Mouse (Mus musculus) heart, postnatal 14 days (tissue): Measurements from ENCODE around the gene Trim80. TPM values are rescaled to one million over a fixed set of nuclear protein-coding genes. Genes with fewer than 3 reads are reported as not detected.
A peak's percentile ranks its signal among the peaks of the same experiment; 100 is the strongest.
"Not testable (repeated sequence)": the region's sequence is repeated elsewhere in the genome, so short reads cannot be mapped to it uniquely, and the experiment has no call there.

ENCODE experiments used
- DNase-seq, 2 experiments: peaks; one replicate each; pipeline ENCODE4 v3.0.0; 2021 to 2022
- intact Hi-C: fragments of 180-260 bp; cut with DNase I; formaldehyde crosslinking; loops from one replicate; pipeline ENCODE4 v1.15.1; 2025
- total RNA-seq, 2 experiments: library from RNA; stranded (reverse); gene quantifications; 2 replicates each; pipeline ENCODE4 v1.2.3; 2021

Trim80 gene
- total RNA-seq, 2 experiments from 2014 or later, result 0.29 TPM; not detected in 1

GRCm38 (mm10) chr11:115425671-115426070 lies 14.7 kb upstream of the Trim80 start:
- intact Hi-C loops, result loop anchor here (5.0 kb wide), 1 partner anchor 68 kb away; no protein-coding TSS in a partner anchor
- no peak for DNase-seq

GRCm38 (mm10) chr11:115427482-115428331 lies 12.6 kb upstream of the Trim80 start:
- intact Hi-C loops, result loop anchor here (2.0 to 5.0 kb wide), 2 partner anchors 45 to 70 kb away; no protein-coding TSS in a partner anchor
- DNase-seq, result peak; percentile 74 to 81

- peak in 1 of 2 experiments; percentile 34 for DNase-seq
- intact Hi-C loops, result loop anchor here (2.0 to 5.0 kb wide), 2 partner anchors 43 to 72 kb away; no protein-coding TSS in a partner anchor
These were observed 11.0 kb upstream of the Trim80 start for GRCm38 (mm10) chr11:115429307-115429706.

GRCm38 (mm10) chr11:115430561-115430960 lies 9.8 kb upstream of the Trim80 start:
- no peak for DNase-seq
- intact Hi-C loops, result no loop called here

DNA sequence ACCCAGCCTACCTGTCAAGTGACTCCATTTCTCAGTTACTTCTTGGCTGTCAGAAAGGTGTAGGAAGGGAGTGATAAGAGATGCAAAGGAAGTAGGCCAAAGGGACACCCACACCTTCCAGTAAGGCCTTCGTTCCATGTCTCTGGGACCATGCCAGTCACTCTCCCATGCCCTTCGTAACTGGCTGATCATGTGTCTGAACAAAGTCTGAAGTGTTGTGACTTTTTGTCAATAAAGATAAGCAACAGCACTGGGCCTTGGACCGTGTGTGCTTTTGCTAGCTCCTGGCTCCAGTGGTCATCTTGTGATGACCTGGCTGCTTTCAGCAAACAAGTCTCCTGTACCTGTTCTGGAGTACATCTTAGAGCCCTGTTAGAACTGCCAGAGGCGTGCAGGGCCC lies 7.5 kb upstream of the Trim80 start:
- no peak for DNase-seq
- intact Hi-C loops, result no loop called here

GRCm38 (mm10) chr11:115433342-115433741 lies 7.0 kb upstream of the Trim80 start:
- DNase-seq, result no peak

GRCm38 (mm10) chr11:115435596-115436337 lies 4.6 kb upstream of the Trim80 start:
- DNase-seq, result peak; percentile 37 to 57
- intact Hi-C loops, result no loop called here

More at GRCm38 (mm10) chr11:115433342-115433741, 7.0 kb upstream of the Trim80 start:
- intact Hi-C loops, result no loop called here

GRCm38 (mm10) chr11:115437571-115438122 lies 2.7 kb upstream of the Trim80 start:
- DNase-seq, result no peak
- intact Hi-C loops, result no loop called here

DNA sequence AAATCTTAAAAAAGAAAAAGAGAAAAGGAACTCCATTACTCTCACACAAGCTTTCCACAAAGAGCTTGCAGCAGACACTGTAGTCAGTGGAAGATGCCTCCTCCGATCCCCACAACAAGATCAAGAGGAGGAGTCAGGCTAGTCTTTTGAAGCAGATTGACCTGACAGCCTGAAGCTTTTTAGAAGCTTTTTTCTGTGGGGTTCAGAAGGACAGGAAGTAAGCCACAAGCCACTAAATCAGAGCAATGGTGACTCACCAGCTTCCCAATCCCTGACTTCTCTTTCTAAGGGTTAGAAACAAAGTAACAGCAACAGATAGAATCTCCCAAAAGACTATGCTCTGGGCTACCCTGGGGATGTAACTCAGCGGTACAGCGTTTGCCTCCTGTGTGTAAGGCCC lies 1.0 kb upstream of the Trim80 start:
- intact Hi-C loops, result no loop called here
- no peak for DNase-seq

- intact Hi-C loops, result no loop called here
- no peak for DNase-seq
These were observed 1.1 kb downstream of the Trim80 start for GRCm38 (mm10) chr11:115441417-115441816.

DNA sequence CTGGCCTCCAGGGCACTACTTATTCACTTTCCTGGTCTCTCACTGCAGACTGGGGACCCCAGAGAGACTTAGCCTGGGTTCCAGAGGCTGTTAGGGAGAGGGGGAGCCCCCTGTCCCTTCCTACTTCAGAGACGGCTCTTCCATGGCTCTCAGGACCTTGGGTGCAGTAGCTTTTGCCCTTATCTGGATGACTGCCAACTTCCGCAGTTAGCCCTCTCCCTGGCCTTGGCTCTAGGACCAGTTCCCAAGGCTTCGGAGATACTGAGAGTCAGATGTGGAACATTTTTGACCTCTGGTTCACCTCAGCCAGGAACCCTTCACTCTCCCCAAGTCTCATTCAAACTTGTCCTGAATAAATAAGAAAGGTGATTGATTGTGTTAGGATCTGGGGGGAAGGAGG lies 6.6 kb downstream of the Trim80 start:
- intact Hi-C loops, result no loop called here
- DNase-seq, result peak in 1 of 2 experiments; percentile 58

DNA sequence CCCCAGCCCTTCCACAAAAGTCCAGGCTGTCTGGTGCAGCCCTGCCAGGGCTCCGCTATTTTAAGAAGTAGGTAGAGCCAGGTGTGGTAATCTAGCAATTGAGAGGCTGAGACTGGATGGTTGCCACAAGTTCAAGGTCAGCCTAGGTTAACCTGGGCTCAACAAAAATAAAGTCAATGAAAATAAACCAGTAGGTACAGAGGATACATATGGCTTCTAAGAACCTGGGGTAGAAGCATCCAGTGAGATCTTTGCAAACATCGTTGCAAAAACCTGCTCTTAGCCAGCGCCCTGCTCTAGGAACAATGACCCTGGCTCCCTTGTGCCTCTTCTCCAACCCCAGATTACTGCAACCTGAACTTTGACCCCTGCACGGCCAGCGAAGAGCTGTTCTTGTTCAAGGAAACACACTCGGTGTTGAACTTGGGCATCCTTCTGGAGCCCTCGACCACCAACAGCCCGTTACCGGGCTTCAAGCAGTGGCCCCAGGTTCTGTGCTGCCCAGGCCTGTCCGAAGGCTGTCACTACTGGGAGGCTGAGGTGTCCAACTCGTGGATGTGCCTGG lies 7.1 kb downstream of the Trim80 start:
- no peak for DNase-seq
- intact Hi-C loops, result no loop called here

DNA sequence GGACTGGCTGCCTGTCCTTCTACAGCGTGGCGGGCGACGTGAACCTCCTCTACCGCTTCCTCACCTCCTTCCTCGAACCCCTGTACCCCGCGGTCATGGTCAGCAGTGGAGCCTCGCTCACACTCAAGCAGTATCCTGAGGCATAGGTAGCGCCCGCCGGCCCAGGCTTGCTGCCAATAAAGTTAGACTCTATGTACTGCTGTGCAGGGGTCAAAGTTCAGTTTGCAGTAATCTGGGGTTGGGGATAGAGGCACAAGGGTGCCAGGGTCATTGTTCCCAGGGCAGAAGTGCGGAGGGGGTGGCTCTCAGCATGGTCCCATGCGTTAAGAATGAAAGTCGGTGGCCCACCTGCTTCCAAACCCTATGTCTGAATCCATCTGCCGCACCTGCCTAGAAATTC lies 7.7 kb downstream of the Trim80 start:
- DNase-seq, result no peak
- intact Hi-C loops, result no loop called here

DNA sequence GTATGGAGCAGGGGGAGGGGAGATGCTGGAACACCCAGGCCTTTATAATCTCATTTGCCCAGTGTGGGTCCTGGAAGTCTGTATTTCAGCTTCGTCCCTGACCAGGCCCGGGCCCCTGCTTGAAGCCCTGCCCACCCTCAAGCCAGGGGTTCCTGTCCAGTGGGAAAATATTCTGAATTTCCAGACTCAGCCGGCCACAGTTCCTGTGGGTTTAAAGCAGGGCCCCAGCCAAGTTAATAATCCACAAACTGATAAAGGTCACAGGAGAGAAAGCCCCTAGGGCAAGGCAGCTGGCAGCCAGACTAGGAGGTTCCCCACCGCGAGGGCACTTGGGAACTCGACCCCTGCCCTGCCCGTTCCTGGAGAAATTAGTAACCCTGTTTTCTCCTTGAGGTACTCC lies 8.7 kb downstream of the Trim80 start:
- intact Hi-C loops, result no loop called here
- no peak for DNase-seq

GRCm38 (mm10) chr11:115450176-115450575 lies 9.8 kb downstream of the Trim80 start:
- intact Hi-C loops, result no loop called here

GRCm38 (mm10) chr11:115451781-115452241 lies 11.5 kb downstream of the Trim80 start:
- intact Hi-C loops, result no loop called here
- no peak for DNase-seq

More at GRCm38 (mm10) chr11:115450176-115450575, 9.8 kb downstream of the Trim80 start:
- no peak for DNase-seq

GRCm38 (mm10) chr11:115452281-115452860 lies 12.0 kb downstream of the Trim80 start:
- intact Hi-C loops, result no loop called here
- DNase-seq, result no peak

- intact Hi-C loops, result no loop called here
These were observed 13.0 kb downstream of the Trim80 start for GRCm38 (mm10) chr11:115453306-115453705.

GRCm38 (mm10) chr11:115454822-115455221 lies 14.5 kb downstream of the Trim80 start:
- DNase-seq, intact Hi-C loops: not testable (repeated sequence)

More at GRCm38 (mm10) chr11:115453306-115453705, 13.0 kb downstream of the Trim80 start:
- no peak for DNase-seq

DNA sequence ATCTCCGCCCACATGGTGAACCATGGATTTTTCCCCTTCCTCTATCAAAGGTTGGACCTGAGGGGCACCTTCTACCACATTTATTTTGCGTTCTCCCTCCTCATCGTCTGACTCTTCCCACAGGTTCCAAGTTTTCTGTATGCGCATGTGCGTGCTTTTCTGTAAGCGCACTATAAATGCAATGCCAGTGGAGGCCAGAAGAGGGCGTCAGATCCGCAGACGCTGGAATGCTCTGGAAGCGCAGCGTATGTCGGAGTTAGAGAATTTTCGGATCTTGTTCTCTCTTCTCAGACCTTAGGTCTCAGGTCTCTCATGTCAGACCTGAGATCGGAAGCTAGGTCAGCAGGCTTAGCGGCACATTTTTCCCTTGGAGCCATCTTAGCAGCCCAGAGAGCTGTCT lies 15.3 kb downstream of the Trim80 start:
- no peak for DNase-seq
- intact Hi-C loops, result no loop called here
